Mouse (Mus musculus) embryonic facial prominence, embryonic 11.5 days (tissue): Measurements from ENCODE around the gene Ube2ql1. TPM values are rescaled to one million over a fixed set of nuclear protein-coding genes. Genes with fewer than 3 reads are reported as not detected.

Experiments
- ATAC-seq: fragments of 200-750 bp; cut with Nextera tagmentation; replicated peaks from 2 replicates; pipeline ENCODE4 v1.8.0; 2017; ENCODE audit warnings: low read depth; ENCODE audit not compliant: insufficient number of reproducible peaks, low FRiP score, low TSS enrichment
- DNase-seq: peaks from one replicate; pipeline ENCODE4 v3.0.0-alpha.2; 2015; ENCODE audit warnings: low spot score
- H3K27ac ChIP-seq: fragments of 300-500 bp; sonication (generic); replicated peaks from 2 replicates; pipeline ENCODE4 v1.5.1; 2014; ENCODE audit warnings: mild to moderate bottlenecking, low read depth, low read length, control low read depth
- H3K27me3 ChIP-seq: fragments of 300-500 bp; sonication (generic); 2 replicates; pipeline ENCODE4 v1.6.1; 2014; ENCODE audit warnings: mild to moderate bottlenecking, low read length, moderate library complexity, mixed read lengths; ENCODE audit not compliant: control insufficient read depth, insufficient read depth
- H3K36me3 ChIP-seq: fragments of 300-500 bp; sonication (generic); replicated peaks from 2 replicates; pipeline ENCODE4 v1.6.1; 2014; ENCODE audit warnings: low read depth, mild to moderate bottlenecking, low read length, moderate library complexity, mixed read lengths; ENCODE audit not compliant: control insufficient read depth, insufficient read depth
- H3K4me1 ChIP-seq: fragments of 300-500 bp; sonication (generic); 2 replicates; pipeline ENCODE4 v1.6.1; 2014; ENCODE audit warnings: low read length, mixed read lengths; ENCODE audit not compliant: control insufficient read depth, insufficient read depth
- H3K4me2 ChIP-seq: fragments of 300-500 bp; sonication (generic); 2 replicates; pipeline ENCODE4 v1.6.1; 2014; ENCODE audit warnings: low read depth, mild to moderate bottlenecking, control low read depth, low read length, moderate library complexity
- H3K4me3 ChIP-seq: fragments of 300-500 bp; sonication (generic); 2 replicates; pipeline ENCODE4 v1.5.1; 2014; ENCODE audit warnings: low read depth, low read length, control low read depth
- H3K9ac ChIP-seq: fragments of 300-500 bp; sonication (generic); replicated peaks from 2 replicates; pipeline ENCODE4 v1.6.1; 2014; ENCODE audit warnings: mild to moderate bottlenecking, control low read depth, low read length
- H3K9me3 ChIP-seq: fragments of 300-500 bp; sonication (generic); replicated peaks from 2 replicates; pipeline ENCODE4 v1.6.1; 2016; ENCODE audit warnings: mild to moderate bottlenecking, low read length, inconsistent platforms, mixed read lengths; ENCODE audit not compliant: control insufficient read depth
- WGBS: fragments of 180-500 bp; shearing (Covaris S2); extraction: QIAGEN DNeasy Blood & Tissue Kit; methylation state at CpG from one replicate; pipeline ENCODE4 v1.1.7; 2014; 5-methylcytosine and 5-hydroxymethylcytosine counted together
- polyA plus RNA-seq: library from polyadenylated mRNA; unstranded; fragments of >200 nt; fragmentation: Nextera tagmentation; extraction: Ambion mirVana; gene quantifications from 2 replicates; pipeline ENCODE4 v1.2.1, GENCODE M21; 2014

The Ube2ql1 gene
- polyA plus RNA-seq, 1 experiment from 2014 or later, result 3.2 TPM

- H3K36me3 ChIP-seq, result no peaks in the 10 kb centered on the region
- DNase-seq (no peak), ATAC-seq (no peak)
- no peaks in the 10 kb centered on the region for H3K9me3 ChIP-seq
- no peak overlapping the region for H3K4me3 ChIP-seq
- no peaks in the 10 kb centered on the region for H3K4me1 ChIP-seq
- H3K27me3 ChIP-seq, result no peaks in the 10 kb centered on the region
- H3K27ac ChIP-seq, result no peak overlapping the region
- H3K4me2 ChIP-seq, result no peak overlapping the region
- WGBS, result 19% methylated on average over 11 of the region's 11 CpGs
- H3K9ac ChIP-seq, result no peak overlapping the region
These were observed 36.2 kb downstream of the Ube2ql1 start for GRCm38 (mm10) chr13:69703505-69703904.

DNA sequence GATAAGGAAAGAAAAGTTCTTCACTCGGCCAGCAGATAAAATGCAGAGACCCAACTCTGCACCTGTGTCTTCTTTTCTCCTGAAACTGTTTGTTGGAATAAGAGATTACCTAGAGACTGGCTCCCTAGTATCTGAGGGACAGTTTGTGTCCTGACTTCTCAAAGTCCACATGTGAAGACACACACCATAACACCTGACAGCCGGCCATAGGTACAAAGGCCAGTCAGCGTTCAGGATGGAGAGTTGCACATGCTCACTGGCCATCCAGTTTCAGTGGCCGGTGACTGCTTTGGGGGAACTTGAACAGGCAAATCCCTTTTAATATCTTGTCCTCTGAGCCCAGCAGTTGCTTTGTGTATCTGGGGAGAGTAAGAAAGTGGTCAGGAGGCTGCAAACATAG is 38.3 kb downstream of the Ube2ql1 start:
- Histone ChIP-seq H3K27ac (no peak overlapping the region), H3K9me3 (no peaks in the 10 kb centered on the region), H3K4me1 (no peaks in the 10 kb centered on the region), H3K4me2 (no peak overlapping the region), H3K36me3 (no peaks in the 10 kb centered on the region), H3K4me3 (no peak overlapping the region), H3K9ac (no peak overlapping the region), H3K27me3 (no peaks in the 10 kb centered on the region)
- WGBS, result 81% methylated on average over 4 of the region's 4 CpGs
- ATAC-seq, result no peak
- no peak for DNase-seq

DNA sequence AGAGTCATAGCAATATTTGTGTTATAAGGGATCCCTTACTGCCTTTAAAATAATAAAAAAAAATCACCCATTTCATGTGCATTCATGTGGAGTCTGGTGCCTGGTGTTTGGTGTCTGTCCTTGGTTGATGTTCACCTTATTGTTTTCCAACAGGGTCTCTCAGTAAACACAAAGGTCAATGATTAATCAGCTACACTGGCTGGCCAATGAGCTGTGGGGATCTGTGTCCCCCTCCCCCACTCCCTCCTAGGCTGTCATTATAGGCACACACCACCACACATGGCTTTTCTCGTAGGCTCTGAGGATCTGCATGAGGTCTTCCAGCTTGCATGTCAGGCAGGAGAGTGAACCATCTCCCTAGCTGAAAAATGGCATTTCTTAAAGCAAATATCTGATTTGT is 38.9 kb downstream of the Ube2ql1 start:
- Histone ChIP-seq H3K27me3 (no peaks in the 10 kb centered on the region), H3K36me3 (no peaks in the 10 kb centered on the region), H3K4me3 (no peak overlapping the region), H3K4me2 (no peak overlapping the region), H3K4me1 (no peaks in the 10 kb centered on the region), H3K27ac (no peak overlapping the region), H3K9me3 (no peaks in the 10 kb centered on the region), H3K9ac (no peak overlapping the region)
- no peak for DNase-seq
- 58% methylated on average over 1 of the region's 1 CpGs for WGBS
- no peak for ATAC-seq

- no peaks in the 10 kb centered on the region for H3K9me3 ChIP-seq
- DNase-seq (peak; percentile 72), ATAC-seq (0 out of 2 replicates have a peak, but pooled peaks have one; percentile 48)
- H3K36me3 ChIP-seq, result no peaks in the 10 kb centered on the region
- 45% methylated on average over 13 of the region's 13 CpGs for WGBS
- no peaks in the 10 kb centered on the region for H3K27me3 ChIP-seq
- H3K4me3 ChIP-seq, result no peak overlapping the region
- H3K4me2 ChIP-seq, result no peak overlapping the region
- no peaks in the 10 kb centered on the region for H3K4me1 ChIP-seq
- no peak overlapping the region for H3K9ac ChIP-seq
- no peak overlapping the region for H3K27ac ChIP-seq
These were observed 43.2 kb downstream of the Ube2ql1 start for GRCm38 (mm10) chr13:69696333-69696991.

- Histone ChIP-seq H3K9ac (no peak overlapping the region), H3K27me3 (no peaks in the 10 kb centered on the region), H3K4me2 (no peak overlapping the region), H3K4me1 (no peaks in the 10 kb centered on the region), H3K36me3 (no peaks in the 10 kb centered on the region), H3K4me3 (no peak overlapping the region), H3K9me3 (no peaks in the 10 kb centered on the region), H3K27ac (no peak overlapping the region)
- ATAC-seq (no peak), DNase-seq (peak; percentile 70)
- 35% methylated on average over 7 of the region's 7 CpGs for WGBS
These were observed 48.6 kb downstream of the Ube2ql1 start for GRCm38 (mm10) chr13:69691074-69691473.

DNA sequence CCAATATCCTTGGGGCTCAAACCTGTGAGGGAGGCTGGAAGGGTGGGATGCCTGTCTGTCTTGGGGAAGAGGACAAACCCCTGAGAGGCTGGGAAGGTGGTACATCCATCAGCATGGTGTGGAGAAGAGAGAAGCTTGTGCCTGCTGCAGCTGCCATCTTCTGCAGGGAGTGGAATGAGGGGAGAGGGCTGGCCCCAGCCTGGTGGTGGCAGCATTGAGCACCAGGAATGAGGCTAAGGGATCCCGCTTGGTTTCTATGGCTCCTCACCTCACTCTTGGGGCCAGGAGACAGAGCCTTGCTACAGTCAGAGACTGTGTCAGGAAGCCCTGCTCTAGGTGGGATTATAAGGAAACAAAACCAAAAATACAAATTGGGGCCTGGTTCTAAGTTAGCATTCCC is 52.7 kb downstream of the Ube2ql1 start:
- H3K9me3 ChIP-seq, result no peaks in the 10 kb centered on the region
- no peak overlapping the region for H3K4me3 ChIP-seq
- H3K9ac ChIP-seq, result no peak overlapping the region
- no peaks in the 10 kb centered on the region; the same call in 1 of the 2 replicates for H3K4me1 ChIP-seq
- H3K27me3 ChIP-seq, result no peaks in the 10 kb centered on the region
- H3K36me3 ChIP-seq, result no peaks in the 10 kb centered on the region
- H3K4me2 ChIP-seq, result no peak overlapping the region
- H3K27ac ChIP-seq, result no peak overlapping the region
- DNase-seq, result peak; percentile 4
- no peak for ATAC-seq
- WGBS, result 40% methylated on average over 1 of the region's 1 CpGs

- ATAC-seq (no peak), DNase-seq (peak; percentile 3)
- 30% methylated on average over 5 of the region's 5 CpGs for WGBS
- peak overlapping the region; percentile 13 for H3K9ac ChIP-seq
- no peaks in the 10 kb centered on the region; the same call in 1 of the 2 replicates for H3K4me1 ChIP-seq
- H3K4me2 ChIP-seq, result peak overlapping the region; percentile 7; the same call in 1 of the 2 replicates
- no peaks in the 10 kb centered on the region for H3K27me3 ChIP-seq
- no peaks in the 10 kb centered on the region for H3K36me3 ChIP-seq
- no peaks in the 10 kb centered on the region for H3K9me3 ChIP-seq
- no peak overlapping the region for H3K4me3 ChIP-seq
- no peak overlapping the region for H3K27ac ChIP-seq
These were observed 54.3 kb downstream of the Ube2ql1 start for GRCm38 (mm10) chr13:69685406-69685818.

DNA sequence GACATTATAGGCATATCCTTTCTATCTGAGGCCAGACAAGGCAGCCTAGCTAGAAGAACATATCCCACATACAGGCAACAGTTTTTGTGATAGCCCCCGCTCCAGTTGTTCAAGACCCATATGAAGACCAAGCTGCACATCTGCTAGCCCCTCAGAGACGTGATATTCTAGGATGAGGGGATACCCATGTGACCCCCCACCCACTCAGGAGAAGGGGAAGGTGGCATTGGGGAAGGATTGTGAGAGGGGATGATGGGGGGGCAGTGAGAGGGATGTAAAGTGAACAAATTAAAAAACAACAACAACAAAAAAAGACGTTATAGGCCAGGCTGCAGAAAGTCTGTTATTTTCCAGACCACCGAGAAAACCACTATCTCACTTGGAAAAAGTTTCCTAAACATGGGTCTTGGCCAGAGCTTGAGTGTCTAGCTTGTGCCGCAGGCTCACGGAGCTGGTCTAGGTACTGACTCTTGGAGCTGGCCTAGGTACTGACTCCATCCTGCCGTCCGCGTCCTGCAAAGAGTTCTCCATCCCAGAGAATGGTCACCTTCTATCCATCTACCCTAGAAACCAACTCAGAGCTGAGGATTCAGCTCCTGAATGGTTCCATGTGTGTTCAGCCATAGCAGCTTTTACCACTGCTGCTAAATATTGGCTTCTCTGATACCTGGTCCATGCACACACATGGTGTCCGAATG is 65.6 kb downstream of the Ube2ql1 start:
- 56% methylated on average over 10 of the region's 10 CpGs for WGBS
- DNase-seq, result peak; percentile 21
- H3K4me3 ChIP-seq, result no peak overlapping the region
- no peak overlapping the region for H3K9ac ChIP-seq
- ATAC-seq, result no peak
- no peaks in the 10 kb centered on the region for H3K36me3 ChIP-seq
- no peaks in the 10 kb centered on the region for H3K27me3 ChIP-seq
- H3K4me1 ChIP-seq, result no peaks in the 10 kb centered on the region
- no peaks in the 10 kb centered on the region for H3K9me3 ChIP-seq
- H3K27ac ChIP-seq, result no peak overlapping the region
- no peak overlapping the region for H3K4me2 ChIP-seq
